Mouse (Mus musculus) lung, embryonic 15.5 days (tissue): ENCODE data around the gene Evpl. TPM values are rescaled to one million over a fixed set of nuclear protein-coding genes. Genes with fewer than 3 reads are reported as not detected.

ENCODE experiments used
- ATAC-seq: fragments of 200-750 bp; cut with Nextera tagmentation; 2 replicates; pipeline ENCODE4 v1.8.0; 2017; ENCODE audit warnings: moderate number of reproducible peaks, borderline replicate concordance; ENCODE audit not compliant: low FRiP score, low TSS enrichment; ENCODE audit errors: extremely low read depth
- H3K27ac ChIP-seq: fragments of 300-500 bp; sonication (generic); 2 replicates; pipeline ENCODE4 v1.5.1; 2015; ENCODE audit warnings: moderate library complexity, mild to moderate bottlenecking, inconsistent platforms
- H3K27me3 ChIP-seq: fragments of 300-500 bp; sonication (generic); 2 replicates; pipeline ENCODE4 v1.6.1; 2015; ENCODE audit warnings: inconsistent platforms
- H3K36me3 ChIP-seq: fragments of 300-500 bp; sonication (generic); 2 replicates; pipeline ENCODE4 v1.6.1; 2015; ENCODE audit warnings: inconsistent platforms
- H3K4me1 ChIP-seq: fragments of 300-500 bp; sonication (generic); 2 replicates; pipeline ENCODE4 v1.6.1; 2015; ENCODE audit warnings: inconsistent platforms
- H3K4me2 ChIP-seq: fragments of 300-500 bp; sonication (generic); 2 replicates; pipeline ENCODE4 v1.6.1; 2015; ENCODE audit warnings: inconsistent platforms, mild to moderate bottlenecking, moderate library complexity
- H3K4me3 ChIP-seq: fragments of 300-500 bp; sonication (generic); 2 replicates; pipeline ENCODE4 v1.5.1; 2015; ENCODE audit warnings: mild to moderate bottlenecking, inconsistent platforms
- H3K9ac ChIP-seq: fragments of 300-500 bp; sonication (generic); 2 replicates; pipeline ENCODE4 v1.6.1; 2015; ENCODE audit warnings: inconsistent platforms
- H3K9me3 ChIP-seq: fragments of 300-500 bp; sonication (generic); 2 replicates; pipeline ENCODE4 v1.6.1; 2016; ENCODE audit warnings: inconsistent platforms
- WGBS: fragments of 180-500 bp; shearing (Covaris S2); methylation state at CpG from one replicate; pipeline ENCODE4 v1.1.7; 2015; 5-methylcytosine and 5-hydroxymethylcytosine counted together
- polyA plus RNA-seq: library from polyadenylated mRNA; unstranded; fragments of >200 nt; fragmentation: Nextera tagmentation; extraction: Ambion mirVana; gene quantifications from 2 replicates; pipeline ENCODE4 v1.2.1, GENCODE M21; 2015

The Evpl gene
- polyA plus RNA-seq, 1 experiment from 2014 or later, result 6.4 TPM

- ATAC-seq, result no peak
- 0 out of 2 replicates have a peak, but pooled peaks cover 4% of the 10 kb centered on the region for H3K4me1 ChIP-seq
- no peak overlapping the region for H3K4me2 ChIP-seq
- WGBS, result 62% methylated on average over 11 of the region's 11 CpGs
- H3K36me3 ChIP-seq, result peaks cover 17% of the 10 kb centered on the region
- no peak overlapping the region for H3K4me3 ChIP-seq
- no peaks in the 10 kb centered on the region for H3K27me3 ChIP-seq
- 0 out of 2 replicates have a peak overlapping the region, but pooled peaks have one; percentile 5 for H3K27ac ChIP-seq
- H3K9ac ChIP-seq, result no peak overlapping the region
- no peaks in the 10 kb centered on the region for H3K9me3 ChIP-seq
These were observed 50.5 kb downstream of the Evpl start for GRCm38 (mm10) chr11:116187226-116187930.

- Histone ChIP-seq H3K4me3 (no peak overlapping the region), H3K27ac (no peak overlapping the region), H3K36me3 (peaks cover 17% of the 10 kb centered on the region), H3K27me3 (no peaks in the 10 kb centered on the region), H3K9me3 (no peaks in the 10 kb centered on the region), H3K9ac (no peak overlapping the region), H3K4me1 (0 out of 2 replicates have a peak, but pooled peaks cover 4% of the 10 kb centered on the region), H3K4me2 (no peak overlapping the region)
- no peak for ATAC-seq
- 86% methylated on average over 11 of the region's 11 CpGs for WGBS
These were observed 51.5 kb downstream of the Evpl start for GRCm38 (mm10) chr11:116186360-116186759.

- H3K27me3 ChIP-seq, result no peaks in the 10 kb centered on the region
- 92% methylated on average over 3 of the region's 3 CpGs for WGBS
- no peak overlapping the region for H3K4me3 ChIP-seq
- ATAC-seq, result no peak
- 0 out of 2 replicates have a peak, but pooled peaks cover 4% of the 10 kb centered on the region for H3K4me1 ChIP-seq
- H3K27ac ChIP-seq, result no peak overlapping the region
- no peak overlapping the region for H3K4me2 ChIP-seq
- no peaks in the 10 kb centered on the region for H3K9me3 ChIP-seq
- peaks cover 18% of the 10 kb centered on the region for H3K36me3 ChIP-seq
- no peak overlapping the region for H3K9ac ChIP-seq
These were observed 52.0 kb downstream of the Evpl start for GRCm38 (mm10) chr11:116185836-116186235.

- no peak for ATAC-seq
These were observed 59.3 kb downstream of the Evpl start for GRCm38 (mm10) chr11:116178411-116179121.

GRCm38 (mm10) chr11:116176010-116176409, 61.9 kb downstream of the Evpl start:
- Histone ChIP-seq H3K27me3 (no peaks in the 10 kb centered on the region), H3K27ac (no peak overlapping the region), H3K36me3 (peaks cover 63% of the 10 kb centered on the region), H3K4me2 (no peak overlapping the region), H3K4me3 (no peak overlapping the region), H3K4me1 (no peaks in the 10 kb centered on the region), H3K9me3 (no peaks in the 10 kb centered on the region), H3K9ac (no peak overlapping the region)
- no peak for ATAC-seq
- WGBS, result 78% methylated on average over 7 of the region's 7 CpGs

More at GRCm38 (mm10) chr11:116178411-116179121, 59.3 kb downstream of the Evpl start:
- peaks cover 52% of the 10 kb centered on the region for H3K36me3 ChIP-seq
- 85% methylated on average over 20 of the region's 20 CpGs for WGBS
- H3K27ac ChIP-seq, result no peak overlapping the region
- H3K9me3 ChIP-seq, result no peaks in the 10 kb centered on the region
- H3K9ac ChIP-seq, result no peak overlapping the region
- H3K4me3 ChIP-seq, result no peak overlapping the region
- no peaks in the 10 kb centered on the region for H3K4me1 ChIP-seq
- no peak overlapping the region for H3K4me2 ChIP-seq
- H3K27me3 ChIP-seq, result no peaks in the 10 kb centered on the region

GRCm38 (mm10) chr11:116174775-116175448, 63.0 kb downstream of the Evpl start:
- Histone ChIP-seq H3K27me3 (no peaks in the 10 kb centered on the region), H3K9me3 (no peaks in the 10 kb centered on the region), H3K27ac (no peak overlapping the region), H3K4me1 (no peaks in the 10 kb centered on the region), H3K4me3 (no peak overlapping the region), H3K4me2 (no peak overlapping the region), H3K36me3 (peaks cover 53% of the 10 kb centered on the region), H3K9ac (no peak overlapping the region)
- 92% methylated on average over 22 of the region's 22 CpGs for WGBS
- ATAC-seq, result no peak

GRCm38 (mm10) chr11:116171959-116172358, 65.9 kb downstream of the Evpl start:
- Histone ChIP-seq H3K4me3 (no peak overlapping the region), H3K27me3 (no peaks in the 10 kb centered on the region), H3K9me3 (no peaks in the 10 kb centered on the region), H3K9ac (no peak overlapping the region), H3K27ac (no peak overlapping the region), H3K4me2 (no peak overlapping the region), H3K36me3 (peaks cover 32% of the 10 kb centered on the region), H3K4me1 (peaks cover 10% of the 10 kb centered on the region)
- no peak for ATAC-seq
- WGBS, result 84% methylated on average over 2 of the region's 2 CpGs

Other genes starting within 250 kb of the Evpl start
- 215 and 229 TPM in 2 replicates for gene Galk1, start 225.4 kb downstream of the Evpl start, polyA plus RNA-seq
- 1,879 and 1,955 TPM in 2 replicates for gene H3f3b, start 210.1 kb downstream of the Evpl start, polyA plus RNA-seq
- 37.0 and 37.7 TPM in 2 replicates for gene Unk, start 207.8 kb downstream of the Evpl start, polyA plus RNA-seq
- gene Unc13d, start 160.1 kb downstream of the Evpl start, polyA plus RNA-seq, result 4.1 and 6.4 TPM in 2 replicates
- 58.0 and 67.9 TPM in 2 replicates for gene Wbp2, start 151.1 kb downstream of the Evpl start, polyA plus RNA-seq
- gene Trim47, start 110.9 kb downstream of the Evpl start, polyA plus RNA-seq, result 24.9 and 25.9 TPM in 2 replicates
- gene Trim65, start 106.9 kb downstream of the Evpl start, polyA plus RNA-seq, result 3.7 and 4.3 TPM in 2 replicates
- gene Mrpl38, start 99.2 kb downstream of the Evpl start, polyA plus RNA-seq, result 89.5 and 94.7 TPM in 2 replicates
- gene Fbf1, start 69.9 kb downstream of the Evpl start, polyA plus RNA-seq, result 29.7 and 35.9 TPM in 2 replicates
- gene Ten1, start 39.2 kb downstream of the Evpl start, polyA plus RNA-seq, result 77.5 and 78.3 TPM in 2 replicates
- 19.6 and 21.2 TPM in 2 replicates for gene Acox1, start 39.0 kb downstream of the Evpl start, polyA plus RNA-seq
- gene Srp68, start 36.1 kb upstream of the Evpl start, polyA plus RNA-seq, result 89.8 and 95.4 TPM in 2 replicates
- 0.07 and 0.24 TPM in 2 replicates for gene Galr2, start 42.9 kb upstream of the Evpl start, polyA plus RNA-seq
- gene Exoc7, start 69.2 kb upstream of the Evpl start, polyA plus RNA-seq, result 58.4 and 63.5 TPM in 2 replicates
- gene Foxj1, start 97.3 kb upstream of the Evpl start, polyA plus RNA-seq, result 21.1 and 21.2 TPM in 2 replicates
- 11.1 and 11.4 TPM in 2 replicates for gene Rnf157, start 175.0 kb upstream of the Evpl start, polyA plus RNA-seq
- gene Ubald2, start 196.0 kb upstream of the Evpl start, polyA plus RNA-seq, result 37.2 and 41.7 TPM in 2 replicates
- 0.08 TPM in 1 of 2 replicates, not detected in the other for gene Qrich2, start 228.2 kb upstream of the Evpl start, polyA plus RNA-seq